Mouse (Mus musculus) bone marrow, adult 2 months (tissue): Measurements from ENCODE around the gene Vamp4. TPM values are rescaled to one million over a fixed set of nuclear protein-coding genes. Genes with fewer than 3 reads are reported as not detected.
"Not testable (repeated sequence)": the region's sequence is repeated elsewhere in the genome, so short reads cannot be mapped to it uniquely, and the experiment has no call there.

Source experiments
- H3K27ac ChIP-seq: fragments of 200-500 bp; 2 replicates; pipeline ENCODE4 v1.5.1; 2012; ENCODE audit warnings: low read depth, mild to moderate bottlenecking, control low read depth, inconsistent platforms, low read length; ENCODE audit not compliant: control insufficient read depth, poor library complexity, insufficient read depth
- H3K4me1 ChIP-seq: fragments of 200-500 bp; 2 replicates; pipeline ENCODE4 v1.6.1; 2011; ENCODE audit warnings: low read length; ENCODE audit not compliant: control insufficient read depth, insufficient read depth
- H3K4me3 ChIP-seq: fragments of 200-500 bp; replicated peaks from 2 replicates; pipeline ENCODE3; 2011; ENCODE audit warnings: mild to moderate bottlenecking, low read depth, low read length, control low read depth; ENCODE audit not compliant: control insufficient read depth
- CTCF ChIP-seq: fragments of 200-500 bp; IDR thresholded peaks from 2 replicates; pipeline ENCODE4 v1.5.1; 2011; ENCODE audit warnings: low read length, control low read depth; ENCODE audit not compliant: control insufficient read depth, insufficient read depth
- POLR2A ChIP-seq: fragments of 200-500 bp; IDR thresholded peaks from 2 replicates; pipeline ENCODE4 v1.6.1; 2011; ENCODE audit warnings: low read depth, mild to moderate bottlenecking, control low read depth, low read length, borderline replicate concordance; ENCODE audit not compliant: control insufficient read depth
- WGBS: fragments of 180-500 bp; shearing (Covaris S2); methylation state at CpG from one replicate; pipeline ENCODE4 v1.1.7; 2018; 5-methylcytosine and 5-hydroxymethylcytosine counted together
- polyA plus RNA-seq: library from polyadenylated mRNA; stranded (reverse); fragments of >200 nt; gene quantifications from 2 replicates; pipeline ENCODE4 v1.2.4, GENCODE M21; 2011; ENCODE audit warnings: low replicate concordance; ENCODE audit not compliant: missing spikeins, insufficient read depth, insufficient read length

Gene Vamp4
- polyA plus RNA-seq, 1 experiment = 14.0 TPM

DNA sequence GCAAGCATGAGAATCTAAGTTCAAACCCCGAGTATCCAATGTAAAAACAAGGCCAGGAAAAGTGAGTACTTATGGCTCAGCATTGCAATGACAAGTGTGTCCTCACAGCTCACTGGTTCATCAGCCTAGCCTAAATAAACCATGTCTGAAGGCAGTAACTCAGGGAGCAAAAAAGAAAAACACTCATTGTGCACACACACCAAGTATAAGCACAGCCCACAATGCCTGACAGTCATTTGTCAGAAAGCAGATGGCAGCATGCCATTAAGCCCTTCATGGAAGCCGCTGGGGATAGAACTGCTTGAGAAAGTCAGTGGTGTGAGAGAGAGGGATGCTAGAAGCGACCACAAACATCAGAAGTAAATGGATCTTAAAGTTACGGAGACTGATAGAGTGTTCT is 31.0 kb downstream of the Vamp4 start:
- Histone ChIP-seq H3K4me3 (no peak overlapping the region), H3K4me1 (no peaks in the 10 kb centered on the region), H3K27ac (no peak overlapping the region)
- WGBS = 83% methylated on average over 4 of the region's 4 CpGs
- TF ChIP-seq POLR2A = no peak
- TF ChIP-seq CTCF = no peak

- H3K4me3 ChIP-seq = no peak overlapping the region
- TF ChIP-seq CTCF (no peak), POLR2A (no peak)
- no peaks in the 10 kb centered on the region for H3K4me1 ChIP-seq
- WGBS = 80% methylated on average over 1 of the region's 1 CpGs
- H3K27ac ChIP-seq = no peak overlapping the region
These were observed 37.8 kb downstream of the Vamp4 start for GRCm38 (mm10) chr1:162608127-162608526.

DNA sequence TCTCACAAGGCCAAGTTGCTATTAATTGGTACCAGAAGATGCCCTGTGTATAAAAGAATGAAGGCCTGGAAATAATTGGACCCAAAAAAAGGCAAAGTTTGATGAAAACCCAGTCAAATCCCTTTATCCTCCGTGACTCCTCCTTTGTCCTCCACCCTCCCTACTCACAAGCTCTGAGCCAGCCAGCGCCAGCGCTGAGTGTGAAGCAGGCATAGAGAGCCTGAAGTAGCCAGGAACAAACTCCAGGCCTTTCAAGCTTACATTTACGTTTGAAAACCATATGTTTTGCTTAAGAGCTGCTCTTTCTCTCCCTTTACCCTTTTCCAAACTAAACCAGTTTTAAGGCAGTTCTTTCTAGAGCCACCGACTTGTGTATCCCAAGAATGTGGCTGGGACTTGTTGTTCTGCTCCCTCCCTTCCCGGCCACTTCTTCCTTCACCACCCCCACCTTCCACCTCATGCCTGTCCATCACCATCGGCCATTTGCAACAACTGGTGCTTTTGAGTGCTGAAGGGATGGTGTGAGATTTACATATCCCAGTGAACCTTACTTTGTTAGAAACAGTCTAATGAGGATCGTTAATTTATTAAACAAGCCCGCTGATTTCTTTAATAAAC is 39.4 kb downstream of the Vamp4 start:
- TF ChIP-seq CTCF = no peak
- TF ChIP-seq POLR2A = no peak
- no peak overlapping the region for H3K27ac ChIP-seq
- no peaks in the 10 kb centered on the region for H3K4me1 ChIP-seq
- no peak overlapping the region for H3K4me3 ChIP-seq
- 67% methylated on average over 9 of the region's 9 CpGs for WGBS

- TF ChIP-seq POLR2A = no peak
- TF ChIP-seq CTCF = no peak
- H3K4me1 ChIP-seq = no peaks in the 10 kb centered on the region
- H3K27ac ChIP-seq = no peak overlapping the region
- 86% methylated on average over 4 of the region's 4 CpGs for WGBS
- H3K4me3 ChIP-seq = no peak overlapping the region
These were observed 40.9 kb downstream of the Vamp4 start for GRCm38 (mm10) chr1:162611191-162611590.

DNA sequence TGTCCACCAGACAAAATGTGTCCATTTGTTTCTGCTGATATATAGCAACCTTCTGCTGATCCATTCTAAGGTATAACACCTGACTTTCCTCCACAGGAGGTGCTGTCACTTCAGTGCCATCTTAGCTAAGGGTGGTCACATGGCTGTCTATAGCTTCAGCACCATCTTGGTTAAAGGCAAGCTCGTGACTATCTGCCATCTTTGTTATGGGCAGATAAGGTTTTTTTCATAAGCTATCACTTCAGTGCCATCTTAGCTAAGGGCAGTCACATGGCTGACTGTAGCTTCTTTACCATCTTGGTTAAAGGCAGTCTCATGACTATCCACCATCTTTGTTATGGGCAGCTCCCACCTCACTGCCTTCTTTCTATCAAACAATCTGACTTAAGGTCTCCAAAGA is 45.2 kb downstream of the Vamp4 start:
- Histone ChIP-seq H3K27ac (no peak overlapping the region), H3K4me3 (no peak overlapping the region), H3K4me1 (no peaks in the 10 kb centered on the region)
- no peak for TF ChIP-seq POLR2A
- TF ChIP-seq CTCF = no peak
- 77% methylated on average over 1 of the region's 1 CpGs for WGBS

GRCm38 (mm10) chr1:162620487-162620886 is 50.2 kb downstream of the Vamp4 start:
- TF ChIP-seq CTCF (peak; percentile 62), POLR2A (no peak)
- WGBS = 67% methylated on average over 4 of the region's 4 CpGs
- H3K27ac ChIP-seq = no peak overlapping the region
- no peaks in the 10 kb centered on the region for H3K4me1 ChIP-seq
- no peak overlapping the region for H3K4me3 ChIP-seq

DNA sequence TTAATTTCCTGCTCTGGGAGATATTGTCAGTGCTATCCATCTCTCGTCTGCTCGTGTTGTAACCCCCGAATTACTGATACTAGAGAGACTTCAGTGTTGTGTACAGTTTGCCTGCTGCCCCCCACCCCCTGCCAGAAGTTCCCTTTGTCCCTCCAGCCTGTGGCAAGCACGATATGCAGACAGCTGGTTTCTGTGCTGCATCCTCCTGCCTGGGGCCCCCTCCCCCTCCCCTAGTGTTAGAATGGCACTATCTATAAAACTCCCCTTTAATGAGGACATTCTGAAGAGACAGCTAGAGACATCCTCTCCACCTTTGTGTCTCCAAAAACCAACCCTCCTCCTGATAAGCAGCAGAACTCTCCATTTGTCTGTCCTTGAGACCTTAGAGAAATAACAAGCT is 53.6 kb downstream of the Vamp4 start:
- H3K4me3 ChIP-seq = no peak overlapping the region
- H3K27ac ChIP-seq = no peak overlapping the region
- TF ChIP-seq POLR2A = no peak
- no peak for TF ChIP-seq CTCF
- 20% methylated on average over 4 of the region's 4 CpGs for WGBS
- no peaks in the 10 kb centered on the region; the same call in 1 of the 2 replicates for H3K4me1 ChIP-seq

DNA sequence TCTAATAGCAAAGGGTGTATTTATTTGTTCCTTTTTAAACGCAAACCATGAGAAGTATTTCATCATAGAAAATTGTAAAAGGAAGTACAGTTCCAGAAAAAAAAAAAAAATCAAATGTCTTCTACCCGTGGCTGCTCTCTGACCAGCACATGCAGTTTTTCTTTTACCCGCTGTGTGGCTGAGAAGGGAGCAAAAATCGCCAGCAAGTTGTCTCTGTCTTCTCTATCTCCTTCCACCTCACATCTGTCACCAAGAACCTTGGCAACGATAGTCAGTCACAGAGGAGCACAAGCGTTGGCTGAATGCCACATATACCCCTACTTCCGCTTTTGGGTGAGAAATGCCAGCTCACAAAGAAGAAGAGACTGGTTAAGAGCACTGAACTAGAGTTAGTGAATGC is 54.9 kb downstream of the Vamp4 start:
- TF ChIP-seq CTCF = no peak
- TF ChIP-seq POLR2A = no peak
- under 1% methylated on average over 7 of the region's 7 CpGs for WGBS
- H3K27ac ChIP-seq = peak overlapping the region; percentile 87
- H3K4me3 ChIP-seq = peak overlapping the region; percentile 54
- H3K4me1 ChIP-seq = no peaks in the 10 kb centered on the region; the same call in 1 of the 2 replicates

- H3K4me1 ChIP-seq, H3K27ac ChIP-seq, H3K4me3 ChIP-seq: not testable (repeated sequence)
- WGBS = 67% methylated on average over 4 of the region's 4 CpGs
These were observed 57.5 kb downstream of the Vamp4 start for GRCm38 (mm10) chr1:162627821-162628220.

DNA sequence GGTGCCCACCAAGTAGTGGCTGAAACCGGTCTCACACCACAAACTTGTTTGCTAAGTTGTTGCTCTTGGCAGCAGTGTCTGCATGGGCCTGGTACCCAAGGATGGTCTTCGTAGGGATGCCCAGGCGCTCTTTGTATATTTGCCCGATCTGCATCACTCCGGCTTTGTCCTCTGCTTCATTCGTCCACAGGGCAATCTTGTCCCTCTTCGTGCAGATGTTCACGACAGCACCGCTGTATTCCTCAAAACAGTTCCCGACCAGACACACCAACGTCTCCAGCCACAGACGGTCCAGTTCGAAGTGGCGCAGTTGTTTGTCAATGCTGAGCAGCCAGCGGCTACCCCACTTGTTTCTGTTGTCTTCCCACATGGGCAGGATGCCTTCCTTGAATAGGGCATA is 58.0 kb downstream of the Vamp4 start:
- not testable (repeated sequence) for H3K27ac ChIP-seq, H3K4me3 ChIP-seq, H3K4me1 ChIP-seq
- WGBS = 91% methylated on average over 15 of the region's 15 CpGs

- WGBS = 64% methylated on average over 1 of the region's 1 CpGs
- not testable (repeated sequence) for H3K4me3 ChIP-seq
These were observed 65.1 kb downstream of the Vamp4 start for GRCm38 (mm10) chr1:162635291-162635931.

More at GRCm38 (mm10) chr1:162635291-162635931, 65.1 kb downstream of the Vamp4 start:
- not testable (repeated sequence) for H3K27ac ChIP-seq, H3K4me1 ChIP-seq
